Mouse (Mus musculus): Measurements from ENCODE around the gene Retn. TPM values are rescaled to one million over a fixed set of nuclear protein-coding genes. Genes with fewer than 3 reads are reported as not detected.

Retn gene
- polyA plus RNA-seq, 1 experiment from 2014 or later: not detected

- no peaks in the 10 kb centered on the region for H3K4me1 ChIP-seq (replicated peaks; ENCODE audit: control insufficient read depth, insufficient read depth)
- H3K4me3 ChIP-seq (ENCODE audit: low read depth, low read length): no peak overlapping the region
- no peak overlapping the region for H3K27ac ChIP-seq (replicated peaks)
- no peak for DNase-seq (ENCODE audit: low spot score)
- ATAC-seq (ENCODE audit: low FRiP score, low TSS enrichment): no peak
- no peak for TF ChIP-seq EP300 (optimal IDR thresholded peaks at IDR 0.05)
- no peak for TF ChIP-seq CTCF (IDR thresholded peaks at IDR 0.05; ENCODE audit: low read depth)
- H3K36me3 ChIP-seq (ENCODE audit: control insufficient read depth, insufficient read depth, low read length): peaks cover 8% of the 10 kb centered on the region
- no peaks in the 10 kb centered on the region for H3K27me3 ChIP-seq (ENCODE audit: control insufficient read depth, insufficient read depth, low read length)
- H3K9ac ChIP-seq (ENCODE audit: low read length): no peak overlapping the region
- no peak overlapping the region for H3K4me2 ChIP-seq (replicated peaks; ENCODE audit: low read depth)
- no peaks in the 10 kb centered on the region for H3K9me3 ChIP-seq (ENCODE audit: control insufficient read depth, low read length)
Measured at GRCm38 (mm10) chr8:3684530-3684929, 29.0 kb downstream of the Retn start.

- 60% methylated on average over 5 of the region's 5 CpGs for WGBS
- ATAC-seq (ENCODE audit: low FRiP score, low TSS enrichment) (no peak), DNase-seq (ENCODE audit: low spot score) (no peak)
- H3K9me3 ChIP-seq (ENCODE audit: control insufficient read depth, low read length): no peaks in the 10 kb centered on the region
- H3K9ac ChIP-seq (ENCODE audit: low read length): no peak overlapping the region
- no peak overlapping the region for H3K4me3 ChIP-seq (ENCODE audit: low read depth, low read length)
- no peak overlapping the region for H3K4me2 ChIP-seq (replicated peaks; ENCODE audit: low read depth)
- no peak overlapping the region for H3K27ac ChIP-seq (replicated peaks)
- TF ChIP-seq CTCF (IDR thresholded peaks at IDR 0.05; ENCODE audit: low read depth) (no peak), EP300 (optimal IDR thresholded peaks at IDR 0.05) (no peak)
- H3K4me1 ChIP-seq (replicated peaks; ENCODE audit: control insufficient read depth, insufficient read depth): no peaks in the 10 kb centered on the region
- no peaks in the 10 kb centered on the region for H3K27me3 ChIP-seq (ENCODE audit: control insufficient read depth, insufficient read depth, low read length)
- H3K36me3 ChIP-seq (ENCODE audit: control insufficient read depth, insufficient read depth, low read length): peaks cover 4% of the 10 kb centered on the region; the same call in 1 of the 2 replicates
Measured at GRCm38 (mm10) chr8:3685422-3685821, 29.9 kb downstream of the Retn start.

GRCm38 (mm10) chr8:3687537-3687936 lies 32.0 kb downstream of the Retn start:
- 75% methylated on average over 6 of the region's 6 CpGs for WGBS
- Histone ChIP-seq H3K4me1 (replicated peaks; ENCODE audit: control insufficient read depth, insufficient read depth) (no peaks in the 10 kb centered on the region), H3K36me3 (ENCODE audit: control insufficient read depth, insufficient read depth, low read length) (no peaks in the 10 kb centered on the region), H3K4me3 (ENCODE audit: low read depth, low read length) (no peak overlapping the region), H3K9ac (ENCODE audit: low read length) (no peak overlapping the region), H3K9me3 (ENCODE audit: control insufficient read depth, low read length) (no peaks in the 10 kb centered on the region), H3K27me3 (ENCODE audit: control insufficient read depth, insufficient read depth, low read length) (no peaks in the 10 kb centered on the region), H3K27ac (replicated peaks) (no peak overlapping the region), H3K4me2 (replicated peaks; ENCODE audit: low read depth) (no peak overlapping the region)
- no peak for DNase-seq (ENCODE audit: low spot score)
- no peak for ATAC-seq (ENCODE audit: low FRiP score, low TSS enrichment)
- TF ChIP-seq EP300 (optimal IDR thresholded peaks at IDR 0.05) (no peak), CTCF (IDR thresholded peaks at IDR 0.05; ENCODE audit: low read depth) (peak; percentile 27)

- WGBS: 64% methylated on average over 3 of the region's 3 CpGs
- DNase-seq (ENCODE audit: low spot score): peak; percentile 23
- no peak overlapping the region for H3K9ac ChIP-seq (ENCODE audit: low read length)
Measured at GRCm38 (mm10) chr8:3690774-3691173, 35.2 kb downstream of the Retn start.

GRCm38 (mm10) chr8:3694121-3694520 lies 38.6 kb downstream of the Retn start, which contains the start of gene Fcer2a:
Fcer2a (minus strand) TSS chr8:3694175.
- H3K36me3 ChIP-seq (ENCODE audit: control insufficient read depth, insufficient read depth, low read length): no peaks in the 10 kb centered on the region
- H3K27me3 ChIP-seq (ENCODE audit: control insufficient read depth, insufficient read depth, low read length): no peaks in the 10 kb centered on the region
- no peak within 1 kb of the TSS for H3K4me2 ChIP-seq (replicated peaks; ENCODE audit: low read depth)
- no peaks in the 10 kb centered on the region for H3K4me1 ChIP-seq (replicated peaks; ENCODE audit: control insufficient read depth, insufficient read depth)
- no peak within 1 kb of the TSS for H3K9ac ChIP-seq (ENCODE audit: low read length)
- 82% methylated on average over 3 of the region's 3 CpGs for WGBS
- TF ChIP-seq EP300 (optimal IDR thresholded peaks at IDR 0.05): no peak
- no peak for TF ChIP-seq CTCF (IDR thresholded peaks at IDR 0.05; ENCODE audit: low read depth)
- no peaks in the 10 kb centered on the region for H3K9me3 ChIP-seq (ENCODE audit: control insufficient read depth, low read length)
- H3K4me3 ChIP-seq (ENCODE audit: low read depth, low read length): no peak within 1 kb of the TSS
- ATAC-seq (ENCODE audit: low FRiP score, low TSS enrichment): no peak
- H3K27ac ChIP-seq (replicated peaks): no peak within 1 kb of the TSS
- no peak for DNase-seq (ENCODE audit: low spot score)

More at GRCm38 (mm10) chr8:3690774-3691173, 35.2 kb downstream of the Retn start:
- no peak for TF ChIP-seq EP300 (optimal IDR thresholded peaks at IDR 0.05)
- TF ChIP-seq CTCF (IDR thresholded peaks at IDR 0.05; ENCODE audit: low read depth): no peak
- H3K4me2 ChIP-seq (replicated peaks; ENCODE audit: low read depth): no peak overlapping the region
- no peaks in the 10 kb centered on the region for H3K9me3 ChIP-seq (ENCODE audit: control insufficient read depth, low read length)
- no peaks in the 10 kb centered on the region for H3K4me1 ChIP-seq (replicated peaks; ENCODE audit: control insufficient read depth, insufficient read depth)
- H3K27ac ChIP-seq (replicated peaks): no peak overlapping the region
- no peaks in the 10 kb centered on the region for H3K36me3 ChIP-seq (ENCODE audit: control insufficient read depth, insufficient read depth, low read length)
- ATAC-seq (ENCODE audit: low FRiP score, low TSS enrichment): peak; percentile 40; the same call in 1 of the 2 replicates
- no peak overlapping the region for H3K4me3 ChIP-seq (ENCODE audit: low read depth, low read length)
- H3K27me3 ChIP-seq (ENCODE audit: control insufficient read depth, insufficient read depth, low read length): no peaks in the 10 kb centered on the region

GRCm38 (mm10) chr8:3701491-3701890 lies 45.9 kb downstream of the Retn start:
- ATAC-seq (ENCODE audit: low FRiP score, low TSS enrichment): no peak
- TF ChIP-seq CTCF (IDR thresholded peaks at IDR 0.05; ENCODE audit: low read depth): no peak
- no peak for TF ChIP-seq EP300 (optimal IDR thresholded peaks at IDR 0.05)
- WGBS: 93% methylated on average over 1 of the region's 1 CpGs
- DNase-seq (ENCODE audit: low spot score): no peak
- no peak overlapping the region for H3K27ac ChIP-seq (replicated peaks)
- no peaks in the 10 kb centered on the region for H3K27me3 ChIP-seq (ENCODE audit: control insufficient read depth, insufficient read depth, low read length)
- no peaks in the 10 kb centered on the region for H3K4me1 ChIP-seq (replicated peaks; ENCODE audit: control insufficient read depth, insufficient read depth)
- no peak overlapping the region for H3K4me3 ChIP-seq (ENCODE audit: low read depth, low read length)
- no peaks in the 10 kb centered on the region for H3K36me3 ChIP-seq (ENCODE audit: control insufficient read depth, insufficient read depth, low read length)
- H3K9me3 ChIP-seq (ENCODE audit: control insufficient read depth, low read length): no peaks in the 10 kb centered on the region
- no peak overlapping the region for H3K4me2 ChIP-seq (replicated peaks; ENCODE audit: low read depth)
- no peak overlapping the region for H3K9ac ChIP-seq (ENCODE audit: low read length)
